Comparison of ENCODE assay signal across 8 mouse cellular contexts in genomic region chr7:99626376-99627270, GRCm38 (mm10). TPM values are rescaled to one million over a fixed set of nuclear protein-coding genes. Genes with fewer than 3 reads are reported as not detected.
DNase-seq lines count a peak whose midpoint lies in the region; ATAC-seq and TF ChIP-seq lines count a peak whose summit lies in the region.

Gene Tpbgl (minus strand): TSS chr7:99627103.

- POLR2A ChIA-PET in Patski (lab: Charles Lee), result no interaction called here

- H3K4me2 ChIP-seq in heart, postnatal 0 days (ENCODE audit: low read depth, low read length), result peak within 1 kb of the TSS; percentile 82

- no peak for TF ChIP-seq POLR2A in embryonic fibroblast, embryonic 13.5 days (IDR thresholded peaks at IDR 0.05; ENCODE audit: low read depth, low read length)
- no peak for TF ChIP-seq POLR2A in small intestine, adult 2 months (IDR thresholded peaks at IDR 0.05; ENCODE audit: low read depth, low read length)

- ATAC-seq in Patski, result peak; percentile 18
- 0 out of 2 replicates have a peak, but pooled peaks have one; percentile 11 for ATAC-seq in heart, postnatal 0 days (ENCODE audit: insufficient read depth, low read depth)
- ATAC-seq in megakaryocyte-erythroid progenitor cell, adult 5-6 weeks (replicated peaks; ENCODE audit: low FRiP score, low TSS enrichment, poor library complexity, severe bottlenecking), result no peak

- in situ Hi-C loops in Patski (cut with MboI; ENCODE audit: low pct_unique_long_range_greater_than_20kb), result no loop called here

- H3K9me3 ChIP-seq in heart, postnatal 0 days (replicated peaks; ENCODE audit: control insufficient read depth, low read length), result no peaks in the 10 kb centered on the region

- 2% methylated on average over 72 of the region's 83 CpGs for WGBS in heart, postnatal 0 days
- under 1% methylated on average over 82 of the region's 83 CpGs for WGBS in small intestine, adult 2 months

- CTCF ChIA-PET in Patski (lab: Charles Lee), result interaction anchor here (0.7 to 1.3 kb wide), 3 partner anchors 8 to 250 kb away, joined by 3 read pairs; no protein-coding TSS in a partner anchor

- no peaks in the 10 kb centered on the region for H3K36me3 ChIP-seq in heart, postnatal 0 days (replicated peaks; ENCODE audit: control insufficient read depth, insufficient read depth, low read length)
- no peaks in the 10 kb centered on the region for H3K36me3 ChIP-seq in small intestine, adult 2 months (ENCODE audit: control insufficient read depth, insufficient read depth, low read length)

- H3K4me3 ChIP-seq in embryonic fibroblast, embryonic 13.5 days (ENCODE audit: insufficient read depth, low read length), result peak within 1 kb of the TSS; percentile 26
- H3K4me3 ChIP-seq in heart, postnatal 0 days (ENCODE audit: low read depth, low read length), result peak within 1 kb of the TSS; percentile 54
- H3K4me3 ChIP-seq in small intestine, adult 2 months (ENCODE audit: low read depth, low read length), result peak within 1 kb of the TSS; percentile 53

- no peaks in the 10 kb centered on the region for H3K4me1 ChIP-seq in embryonic fibroblast, embryonic 13.5 days (ENCODE audit: control insufficient read depth, insufficient read depth, low read length)
- H3K4me1 ChIP-seq in heart, postnatal 0 days (ENCODE audit: control insufficient read depth, insufficient read depth), result peaks cover 11% of the 10 kb centered on the region
- peaks cover 8% of the 10 kb centered on the region for H3K4me1 ChIP-seq in small intestine, adult 2 months (ENCODE audit: control insufficient read depth, insufficient read depth, insufficient read length, low read length)

- TF ChIP-seq EP300 in heart, postnatal 0 days (IDR thresholded peaks at IDR 0.05; ENCODE audit: low read depth), result no peak

- no peak for TF ChIP-seq CTCF in Patski (IDR thresholded peaks at IDR 0.05)
- no peak for TF ChIP-seq CTCF in embryonic fibroblast, embryonic 13.5 days (IDR thresholded peaks at IDR 0.05; ENCODE audit: borderline replicate concordance, insufficient read depth, low read length)
- TF ChIP-seq CTCF in heart, postnatal 0 days (IDR thresholded peaks at IDR 0.05; ENCODE audit: low read depth), result no peak
- no peak for TF ChIP-seq CTCF in small intestine, adult 2 months (IDR thresholded peaks at IDR 0.05; ENCODE audit: extremely low read depth, insufficient read length, insufficient replicate concordance, low read depth, low read length)

- DNase-seq in CD4-positive helper T cell, adult 2 months (ENCODE audit: low read depth, low spot score), result peak; percentile 24
- DNase-seq in Patski (ENCODE audit: low read depth, low spot score), result no peak
- no peak for DNase-seq in heart, postnatal 0 days (ENCODE audit: low spot score)
- peak; percentile 79 for DNase-seq in kidney, postnatal 14 days
- DNase-seq in lung, postnatal 4 days, result peak; percentile 45 to 68

- peak within 1 kb of the TSS; percentile 18; the same call in 1 of the 2 replicates for H3K9ac ChIP-seq in heart, postnatal 0 days (replicated peaks; ENCODE audit: low read depth, low read length)

- H3K27me3 ChIP-seq in Patski, result peaks cover 70% of the 10 kb centered on the region
- H3K27me3 ChIP-seq in heart, postnatal 0 days (ENCODE audit: control insufficient read depth, insufficient read depth, low read length), result peaks cover 76% of the 10 kb centered on the region
- H3K27me3 ChIP-seq in small intestine, adult 2 months (ENCODE audit: control insufficient read depth, insufficient read depth, low read length), result peaks cover 14% of the 10 kb centered on the region

- H3K27ac ChIP-seq in embryonic fibroblast, embryonic 13.5 days (ENCODE audit: insufficient read depth, low read length), result no peak within 1 kb of the TSS
- no peak within 1 kb of the TSS for H3K27ac ChIP-seq in heart, postnatal 0 days (ENCODE audit: low read depth)
- H3K27ac ChIP-seq in small intestine, adult 2 months (ENCODE audit: insufficient read depth, low read depth, low read length), result no peak within 1 kb of the TSS

RNA-seq across cellular contexts. Expression of gene Tpbgl, which starts in this region (rescaled TPM):
- polyA plus RNA-seq in Patski (2021), result 0.03 TPM
- polyA plus RNA-seq in embryonic fibroblast, embryonic 13.5 days (2011; ENCODE audit: insufficient read length, low read depth, missing spikeins), result 0.17 and 0.28 TPM in 2 replicates
- 5.2 and 6.4 TPM in 2 replicates for total RNA-seq in heart, postnatal 0 days (2014; rRNA removed; ENCODE audit: low replicate concordance)
- 0.98 and 1.2 TPM in 2 replicates for polyA plus RNA-seq in heart, postnatal 0 days (2015; fragmentation: Nextera tagmentation; extraction: Ambion mirVana)
- polyA plus RNA-seq in small intestine, adult 2 months (2012; rRNA removed), result 2.7 and 2.8 TPM in 2 replicates
- total RNA-seq in megakaryocyte-erythroid progenitor cell, adult 5-6 weeks (2014; fragmentation: Nextera tagmentation), result 0.35 TPM in 1 of 2 replicates, not detected in the other
- 0.05 TPM in 1 of 2 replicates, not detected in the other for total RNA-seq in megakaryocyte-erythroid progenitor cell, adult 5-6 weeks (2017)

Comparison
In these comparisons a context has a peak if more than half of its experiments do, and no peak if none do; other contexts are left out.
1. Peak in ATAC-seq in Patski; RNA of the gene not detected or under 1 TPM.
2. DNase-seq: peak in CD4-positive helper T cell, adult 2 months (single experiment), kidney, postnatal 14 days (single experiment) and lung, postnatal 4 days (2 of 2); none in Patski (single experiment) and heart, postnatal 0 days (single experiment).
3. Peak in every context shown above with its lines, with median percentiles within 50 percentile points of each other: H3K4me3 ChIP-seq.